Mouse (Mus musculus) spleen, adult 2 months (tissue): ENCODE measurements around the gene Anp32a.

Experiments used
- CTCF ChIP-seq: fragments of 200-500 bp; IDR thresholded peaks from 2 replicates; pipeline ENCODE4 v1.5.1; 2011; ENCODE audit warnings: mild to moderate bottlenecking, inconsistent platforms; ENCODE audit not compliant: insufficient read depth, insufficient read length, insufficient replicate concordance; ENCODE audit errors: extremely low read depth
- POLR2A ChIP-seq: fragments of 200-500 bp; IDR thresholded peaks from 2 replicates; pipeline ENCODE4 v1.6.1; 2011; ENCODE audit warnings: low read depth, low read length, inconsistent platforms

- TF ChIP-seq CTCF (no peak), POLR2A (no peak)
Observed at GRCm38 (mm10) chr9:62345633-62346387, 4.7 kb downstream of the Anp32a start.
